Mouse (Mus musculus) liver, embryonic 14.5 days (tissue): ENCODE data around the gene Rarres1.

Experiments
- CTCF ChIP-seq: IDR thresholded peaks from 2 replicates; pipeline ENCODE4 v1.5.1; 2016; ENCODE audit warnings: antibody characterized with exemption, low read depth, control low read depth
- EP300 ChIP-seq: IDR thresholded peaks from 2 replicates; pipeline ENCODE4 v1.6.1; 2016; ENCODE audit warnings: antibody characterized with exemption, low read depth

DNA sequence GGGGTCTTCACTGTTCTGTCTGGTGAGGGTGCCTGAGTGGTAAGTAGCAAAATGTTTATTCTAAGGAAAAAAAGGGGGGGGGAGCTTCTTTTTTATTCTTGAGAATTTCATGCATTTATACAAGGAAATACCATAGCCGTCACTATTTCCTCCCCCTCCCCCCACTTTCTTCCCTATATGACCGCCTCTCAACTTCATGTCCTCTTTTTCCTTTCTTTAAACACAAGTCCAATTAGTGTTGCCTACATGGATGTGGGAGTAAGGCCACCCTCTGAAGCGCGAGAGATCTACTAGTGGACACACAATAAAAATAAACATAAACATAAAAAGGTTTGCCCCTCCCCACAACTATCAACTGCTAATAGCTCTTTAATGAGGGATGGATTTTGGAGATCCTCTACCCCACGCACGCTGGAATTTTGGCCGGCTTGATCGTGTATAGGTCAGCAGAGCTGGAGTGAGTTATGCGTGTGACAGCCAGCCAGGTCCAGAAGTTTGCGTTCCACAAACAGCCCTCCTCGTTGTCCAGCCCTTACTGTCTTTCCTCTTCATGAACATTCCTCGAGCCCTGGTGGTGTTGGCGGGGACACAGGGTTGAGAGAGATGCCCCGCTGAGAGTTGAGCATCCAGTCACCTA, 42.5 kb upstream of the Rarres1 start:
- TF ChIP-seq CTCF (no peak), EP300 (no peak)
